Mouse (Mus musculus) thymus, adult 2 months (tissue): ENCODE measurements around the gene Hemgn. TPM values are rescaled to one million over a fixed set of nuclear protein-coding genes. Genes with fewer than 3 reads are reported as not detected.
A peak's percentile ranks its signal among the peaks of the same experiment; 100 is the strongest.

Experiments
- DNase-seq: peaks from one replicate; pipeline ENCODE4 v3.0.0; 2021
- H3K27ac ChIP-seq: fragments of 200-500 bp; 2 replicates; pipeline ENCODE4 v1.5.1; 2012; ENCODE audit warnings: low read length, control low read depth; ENCODE audit not compliant: control insufficient read depth, insufficient read depth
- H3K27me3 ChIP-seq: fragments of 200-500 bp; 2 replicates; pipeline ENCODE4 v1.6.1; 2012; ENCODE audit warnings: mild to moderate bottlenecking, low read length, moderate library complexity, mixed read lengths; ENCODE audit not compliant: control insufficient read depth, insufficient read depth
- H3K36me3 ChIP-seq: fragments of 200-500 bp; 2 replicates; pipeline ENCODE4 v1.6.1; 2012; ENCODE audit warnings: mild to moderate bottlenecking, low read length, moderate library complexity; ENCODE audit not compliant: control insufficient read depth, insufficient read depth
- H3K4me1 ChIP-seq: fragments of 200-500 bp; replicated peaks from 2 replicates; pipeline ENCODE4 v1.6.1; 2012; ENCODE audit warnings: low read length; ENCODE audit not compliant: control insufficient read depth, insufficient read depth
- H3K4me3 ChIP-seq: fragments of 200-500 bp; 2 replicates; pipeline ENCODE4 v1.5.1; 2012; ENCODE audit warnings: mild to moderate bottlenecking, low read length, control low read depth, moderate library complexity; ENCODE audit not compliant: control insufficient read depth, insufficient read depth
- CTCF ChIP-seq: fragments of 200-500 bp; IDR thresholded peaks from 2 replicates; pipeline ENCODE4 v1.5.1; 2012; ENCODE audit warnings: mild to moderate bottlenecking, control low read depth, low read length, moderate library complexity, borderline replicate concordance; ENCODE audit not compliant: control insufficient read depth, poor library complexity, insufficient read depth; ENCODE audit errors: extremely low read depth
- POLR2A ChIP-seq: fragments of 200-500 bp; IDR thresholded peaks from 2 replicates; pipeline ENCODE4 v1.6.1; 2012; ENCODE audit warnings: mild to moderate bottlenecking, low read length, control low read depth, moderate library complexity; ENCODE audit not compliant: control insufficient read depth, poor library complexity, insufficient read depth; ENCODE audit errors: extremely low read depth
- WGBS: fragments of 180-500 bp; shearing (Covaris S2); methylation state at CpG from one replicate; pipeline ENCODE4 v1.1.7; 2018; 5-methylcytosine and 5-hydroxymethylcytosine counted together
- polyA plus RNA-seq: library from polyadenylated mRNA; depleted of rRNA; stranded (reverse); fragments of >200 nt; gene quantifications from 2 replicates; pipeline ENCODE4 v1.2.3, GENCODE M21; 2012

Hemgn gene
- polyA plus RNA-seq, 1 experiment = 0.93 TPM

DNA sequence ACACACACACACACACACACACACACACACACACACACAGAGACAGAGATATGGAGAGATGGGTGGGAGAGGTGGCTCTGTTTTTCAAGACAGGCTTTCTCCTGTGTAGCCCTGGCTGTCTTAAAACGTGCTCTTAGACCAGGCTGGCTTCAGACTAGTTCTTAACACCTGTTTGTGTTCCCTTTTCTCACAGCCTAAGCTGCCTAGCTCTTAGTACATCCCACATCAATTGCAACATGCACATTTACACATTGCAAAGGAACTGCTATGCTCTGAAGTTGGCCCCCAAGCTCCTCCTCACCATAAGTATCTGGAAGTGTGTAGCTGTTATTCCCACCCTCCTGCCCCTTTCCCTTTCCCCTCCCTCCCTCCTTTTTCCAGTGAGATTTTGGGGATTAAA, 34.2 kb upstream of the Hemgn start:
- no peaks in the 10 kb centered on the region for H3K36me3 ChIP-seq
- peak overlapping the region; percentile 90 for H3K27ac ChIP-seq
- H3K4me3 ChIP-seq = no peak overlapping the region
- TF ChIP-seq CTCF (no peak), POLR2A (no peak)
- H3K27me3 ChIP-seq = no peaks in the 10 kb centered on the region
- DNase-seq = peak; percentile 31
- H3K4me1 ChIP-seq = peaks cover 41% of the 10 kb centered on the region
- WGBS = 4% methylated on average over 1 of the region's 1 CpGs

- peak; percentile 23 for DNase-seq
- TF ChIP-seq POLR2A (no peak), CTCF (no peak)
Measured at GRCm38 (mm10) chr4:46445237-46445945, 32.1 kb upstream of the Hemgn start.

DNA sequence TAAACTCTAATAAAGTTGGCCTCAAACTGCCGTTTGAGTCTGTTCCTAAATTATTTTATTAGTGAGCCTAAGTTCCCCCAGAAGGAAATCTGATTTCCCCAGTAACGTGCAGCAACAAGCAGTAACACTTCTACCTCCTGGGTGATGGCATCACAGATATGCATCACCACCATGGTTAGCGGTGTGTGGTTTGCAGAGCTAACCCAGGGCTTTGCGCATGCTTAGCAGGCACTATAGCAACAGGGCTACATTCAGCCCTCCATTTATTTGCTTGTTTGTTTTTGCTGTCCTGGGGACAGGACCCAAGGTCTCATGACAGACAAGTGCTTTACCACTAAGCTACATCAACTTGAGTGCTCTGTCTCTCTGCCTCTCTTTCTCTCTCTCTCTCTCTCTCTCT, 29.2 kb upstream of the Hemgn start:
- Histone ChIP-seq H3K36me3 (no peaks in the 10 kb centered on the region), H3K27me3 (no peaks in the 10 kb centered on the region), H3K4me3 (no peak overlapping the region), H3K27ac (no peak overlapping the region), H3K4me1 (peaks cover 21% of the 10 kb centered on the region)
- DNase-seq = peak; percentile 30
- TF ChIP-seq POLR2A (no peak), CTCF (no peak)
- WGBS = 17% methylated on average over 4 of the region's 4 CpGs

More at GRCm38 (mm10) chr4:46445237-46445945, 32.1 kb upstream of the Hemgn start:
- Histone ChIP-seq H3K27me3 (no peaks in the 10 kb centered on the region), H3K27ac (peak overlapping the region; percentile 36; the same call in 1 of the 2 replicates), H3K4me3 (no peak overlapping the region), H3K4me1 (peaks cover 38% of the 10 kb centered on the region), H3K36me3 (no peaks in the 10 kb centered on the region)
- 62% methylated on average over 9 of the region's 9 CpGs for WGBS

DNA sequence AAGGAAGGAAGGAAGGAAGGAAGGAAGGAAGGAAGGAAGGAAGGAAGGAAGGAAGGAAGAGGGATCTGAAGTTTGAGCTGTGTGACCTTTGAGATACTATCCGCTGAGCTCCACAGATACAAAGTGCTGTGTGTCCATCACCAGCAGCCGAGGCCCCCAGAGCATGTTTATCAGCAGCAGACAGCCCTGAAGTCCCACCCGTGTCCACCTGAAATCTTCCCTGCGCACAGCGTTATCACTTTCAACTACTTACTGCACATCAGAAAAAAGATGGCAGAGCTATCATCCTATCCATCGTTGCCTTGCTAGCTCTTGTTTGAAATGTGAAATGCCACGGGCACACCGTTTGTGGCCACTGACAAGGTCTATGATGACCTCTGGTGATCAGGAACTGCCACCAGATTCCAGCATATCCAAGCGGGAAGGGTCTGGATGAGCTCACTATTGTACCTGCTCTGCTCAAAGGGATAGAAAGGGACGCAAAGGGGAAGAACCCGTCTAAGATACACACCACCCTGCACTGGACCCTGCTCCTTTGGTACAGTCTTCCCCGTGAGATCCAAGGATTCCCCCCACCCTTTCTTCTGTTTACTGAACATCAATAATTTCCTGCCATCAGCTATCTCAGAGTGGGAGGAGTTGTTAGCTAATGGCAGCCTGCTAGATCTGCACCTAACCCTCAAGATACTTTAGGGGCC, 19.2 kb upstream of the Hemgn start:
- Histone ChIP-seq H3K27me3 (no peaks in the 10 kb centered on the region), H3K4me1 (no peaks in the 10 kb centered on the region), H3K36me3 (no peaks in the 10 kb centered on the region), H3K27ac (no peak overlapping the region), H3K4me3 (no peak overlapping the region)
- WGBS = 94% methylated on average over 12 of the region's 12 CpGs
- no peak for DNase-seq
- TF ChIP-seq CTCF (no peak), POLR2A (no peak)

DNA sequence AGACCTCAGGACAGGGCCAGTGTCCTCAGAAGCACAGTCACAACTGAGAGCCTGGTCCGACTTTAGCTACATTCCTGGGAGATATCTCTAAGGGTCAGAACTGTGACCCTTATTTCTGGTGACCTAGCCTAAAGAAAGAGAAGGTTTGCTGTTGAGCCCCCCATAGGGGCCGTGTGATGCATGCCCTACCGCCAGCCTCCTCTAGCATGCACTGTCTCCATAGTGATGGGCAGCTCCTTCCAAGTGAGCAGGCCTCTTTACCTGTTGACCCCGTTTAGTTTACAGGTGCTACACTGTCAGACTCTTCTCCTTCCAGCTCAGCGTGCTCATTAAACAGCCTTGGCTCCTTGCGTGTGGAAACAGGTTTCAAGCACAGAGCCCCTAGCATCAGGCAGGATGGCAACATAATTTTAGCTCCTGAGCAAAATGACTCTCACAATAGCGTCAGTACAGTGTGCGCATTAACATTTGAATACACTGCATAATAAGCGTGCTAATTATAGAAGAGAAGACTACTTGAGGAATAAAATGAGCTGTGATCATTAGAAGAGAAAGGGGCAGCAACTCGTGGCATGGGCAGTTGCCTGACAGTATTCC, 15.7 kb upstream of the Hemgn start:
- WGBS = 92% methylated on average over 10 of the region's 10 CpGs
- no peak for TF ChIP-seq POLR2A
- no peak for TF ChIP-seq CTCF
- Histone ChIP-seq H3K36me3 (no peaks in the 10 kb centered on the region), H3K4me1 (no peaks in the 10 kb centered on the region; the same call in 1 of the 2 replicates), H3K27me3 (no peaks in the 10 kb centered on the region), H3K4me3 (no peak overlapping the region), H3K27ac (no peak overlapping the region)
- DNase-seq = no peak

DNA sequence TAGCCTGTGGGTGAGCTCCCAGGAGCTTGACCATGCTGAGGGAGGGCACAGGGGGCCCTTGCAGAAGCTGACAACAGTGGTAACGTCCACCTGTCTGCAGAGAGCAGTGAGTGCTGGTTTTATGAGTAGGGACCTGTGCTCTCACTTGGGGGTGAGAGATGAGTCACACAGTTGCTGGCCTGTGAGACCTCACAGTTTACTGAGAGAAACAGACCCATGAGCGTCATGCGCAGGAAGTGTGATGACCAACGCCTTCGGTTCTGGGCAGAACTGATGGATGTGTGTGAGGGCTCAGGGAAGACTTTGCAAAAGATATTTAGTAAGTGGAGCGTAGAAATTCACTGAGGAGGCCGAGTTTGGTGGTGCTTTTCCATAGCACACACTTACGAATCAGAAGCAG, 9.3 kb upstream of the Hemgn start:
- H3K4me3 ChIP-seq = no peak overlapping the region
- H3K4me1 ChIP-seq = peaks cover 2% of the 10 kb centered on the region; the same call in 1 of the 2 replicates
- H3K27ac ChIP-seq = no peak overlapping the region
- H3K27me3 ChIP-seq = no peaks in the 10 kb centered on the region
- 90% methylated on average over 8 of the region's 8 CpGs for WGBS
- DNase-seq = no peak
- TF ChIP-seq CTCF = no peak
- TF ChIP-seq POLR2A = no peak
- no peaks in the 10 kb centered on the region for H3K36me3 ChIP-seq

- Histone ChIP-seq H3K4me3 (no peak overlapping the region), H3K4me1 (0 out of 2 replicates have a peak, but pooled peaks cover 2% of the 10 kb centered on the region), H3K27me3 (no peaks in the 10 kb centered on the region), H3K36me3 (no peaks in the 10 kb centered on the region), H3K27ac (no peak overlapping the region)
- 95% methylated on average over 9 of the region's 9 CpGs for WGBS
- TF ChIP-seq CTCF = no peak
- no peak for TF ChIP-seq POLR2A
- DNase-seq = no peak
Measured at GRCm38 (mm10) chr4:46418851-46419250, 5.5 kb upstream of the Hemgn start.
